Mouse (Mus musculus): ENCODE measurements around the gene Sh3gl3.

Gene Sh3gl3

GRCm38 (mm10) chr7:82293441-82293840 lies 119.8 kb downstream of the Sh3gl3 start:
- DNase-seq (ENCODE audit: low spot score in 2 of 2): peak in 1 of 2 experiments; percentile 18

DNA sequence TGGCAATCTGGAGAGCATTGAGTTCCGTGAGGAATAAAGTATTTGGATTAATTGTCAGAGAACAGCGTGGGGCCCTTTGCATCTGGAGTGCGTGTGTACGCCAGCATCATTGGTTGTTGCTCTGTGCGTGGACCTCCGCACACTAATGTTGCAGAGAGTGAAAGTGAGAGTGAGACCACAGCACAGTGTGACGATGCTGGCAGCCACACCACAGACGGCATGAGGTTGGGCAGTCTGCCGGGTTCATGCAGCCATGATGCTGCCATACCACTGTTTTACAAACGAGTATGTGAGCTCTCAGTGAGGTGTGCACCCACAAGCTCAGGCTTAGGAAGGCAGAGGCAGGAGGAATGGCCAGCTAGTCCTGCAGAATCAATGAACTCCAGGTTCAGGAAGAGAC lies 120.4 kb downstream of the Sh3gl3 start:
- DNase-seq (ENCODE audit: low spot score in 2 of 2): no peak

DNA sequence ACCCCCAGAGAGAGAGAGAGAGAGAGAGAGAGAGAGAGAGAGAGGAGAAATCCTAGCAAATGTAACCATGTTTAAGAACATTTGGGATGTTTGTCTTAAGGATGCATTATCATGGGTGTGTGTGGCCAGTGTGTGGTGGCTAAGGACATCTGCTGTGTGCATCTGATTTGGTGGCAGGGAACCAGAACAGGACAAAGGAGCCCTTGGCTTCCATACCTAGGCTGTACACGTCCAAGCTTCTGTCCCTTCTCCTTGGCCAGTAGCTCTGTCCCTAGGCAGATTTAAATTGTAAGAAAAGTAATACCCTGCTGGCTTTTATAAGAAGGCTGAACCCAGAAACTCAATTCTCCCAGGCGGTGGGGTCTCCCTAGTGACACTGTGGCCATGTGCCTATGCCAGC lies 121.0 kb downstream of the Sh3gl3 start:
- DNase-seq (ENCODE audit: low spot score in 2 of 2): no peak

DNA sequence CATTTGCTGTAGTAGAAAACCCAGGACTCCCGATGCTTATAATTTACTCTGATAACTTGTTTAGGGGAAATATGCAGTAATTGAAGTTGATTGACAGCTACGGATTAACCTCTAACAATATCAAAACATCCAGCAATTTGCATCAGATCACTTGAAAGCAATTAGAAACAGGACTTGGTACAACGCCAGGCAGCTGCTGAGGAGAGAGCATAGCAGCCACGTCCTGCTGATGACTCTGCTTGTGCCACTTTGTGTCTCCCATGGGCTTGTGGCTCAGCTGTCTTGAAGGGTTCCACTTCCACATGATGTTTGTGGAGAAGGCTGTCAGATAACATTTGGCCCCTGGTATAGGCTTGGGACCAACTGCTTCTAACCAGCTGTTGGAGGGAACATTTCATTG lies 134.8 kb downstream of the Sh3gl3 start:
- no peak for DNase-seq (ENCODE audit: low spot score in 2 of 2)

- DNase-seq (ENCODE audit: low spot score in 2 of 2): no peak
Measured at GRCm38 (mm10) chr7:82318515-82318914, 144.9 kb downstream of the Sh3gl3 start.

DNA sequence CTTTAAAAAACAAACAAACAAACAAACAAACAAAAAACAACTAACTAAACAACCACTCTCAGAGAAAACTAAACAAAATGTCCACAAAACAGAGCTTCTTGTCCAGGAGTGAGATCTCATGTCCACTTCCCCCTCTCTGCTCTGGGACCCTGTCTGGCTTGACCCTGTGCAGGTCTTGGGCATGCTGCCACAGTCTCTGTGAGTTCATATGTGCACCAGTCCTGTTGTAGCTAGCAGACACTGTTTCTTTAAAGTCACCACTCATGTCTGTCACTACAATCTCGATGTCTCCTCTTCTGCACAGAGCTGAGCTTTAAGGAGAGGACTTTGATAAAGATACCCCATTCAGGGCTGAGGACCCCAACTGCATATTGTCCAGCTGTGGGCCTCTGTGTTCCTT lies 153.0 kb downstream of the Sh3gl3 start:
- DNase-seq (ENCODE audit: low spot score in 2 of 2): no peak

GRCm38 (mm10) chr7:82327201-82327600 lies 153.6 kb downstream of the Sh3gl3 start:
- DNase-seq (ENCODE audit: low spot score in 2 of 2): no peak

DNA sequence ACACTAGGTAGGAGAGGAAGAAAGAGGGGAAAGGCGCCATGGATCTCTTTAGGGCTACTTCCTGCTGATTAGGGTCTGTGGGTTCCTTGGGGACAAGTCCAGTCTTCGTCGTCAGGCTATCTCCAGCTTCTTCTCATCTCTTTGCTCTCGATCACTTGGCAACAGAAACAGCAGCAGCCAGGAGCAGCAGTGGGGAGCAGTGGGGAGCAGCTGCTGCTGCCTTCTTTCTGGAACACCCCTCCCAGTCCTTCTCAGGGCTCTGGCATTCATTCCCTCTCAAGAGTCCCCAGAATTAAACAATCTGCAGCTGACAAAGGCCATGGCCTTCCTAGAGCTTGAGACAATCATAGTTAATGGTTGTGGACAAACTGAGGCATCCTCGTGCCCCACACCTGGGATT lies 154.2 kb downstream of the Sh3gl3 start:
- no peak for DNase-seq (ENCODE audit: low spot score in 2 of 2)

GRCm38 (mm10) chr7:82329831-82330230 lies 156.2 kb downstream of the Sh3gl3 start:
- no peak for DNase-seq (ENCODE audit: low spot score in 2 of 2)

DNA sequence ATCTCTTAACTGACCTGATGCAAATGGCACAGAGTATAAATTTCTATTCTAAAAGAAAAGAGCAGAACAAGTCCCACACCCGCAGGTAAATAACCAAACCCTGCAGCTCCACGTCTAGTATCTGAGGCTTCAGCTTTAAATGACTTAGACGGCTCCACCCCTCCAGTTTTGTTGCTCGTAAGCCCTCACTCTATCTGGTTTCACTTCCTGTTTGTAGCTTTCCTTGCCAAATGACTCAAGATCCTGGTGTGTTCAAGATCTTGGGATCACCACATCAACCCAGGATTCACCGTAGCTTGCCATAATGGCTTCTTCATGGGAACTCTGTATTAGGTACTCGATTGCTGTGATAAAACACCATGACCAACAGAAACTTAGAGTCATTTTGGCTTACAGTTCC lies 157.2 kb downstream of the Sh3gl3 start:
- no peak for DNase-seq (ENCODE audit: low spot score in 2 of 2)

DNA sequence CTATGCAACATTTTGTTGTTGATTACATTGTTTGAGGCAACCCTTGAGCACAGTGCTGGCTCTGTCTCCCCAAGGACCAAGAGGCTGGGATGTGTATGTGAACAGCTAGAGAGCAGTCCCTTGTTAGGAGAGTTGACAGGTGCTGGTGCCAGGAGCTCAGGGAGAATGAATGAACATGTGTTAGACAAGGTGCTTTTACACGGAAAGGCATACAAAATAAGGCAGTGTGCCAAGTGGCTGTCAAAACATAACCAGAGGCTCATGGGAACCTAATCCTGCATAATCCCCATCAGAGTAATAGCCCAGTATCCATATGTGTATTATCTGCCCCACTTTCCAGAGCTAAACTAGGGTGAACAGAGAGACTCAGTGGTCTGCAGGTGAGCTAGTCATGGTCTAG lies 160.4 kb downstream of the Sh3gl3 start:
- no peak for DNase-seq (ENCODE audit: low spot score in 2 of 2)

- no peak for DNase-seq (ENCODE audit: low spot score in 2 of 2)
Measured at GRCm38 (mm10) chr7:82335211-82336121, 161.8 kb downstream of the Sh3gl3 start, which contains the start of gene Adamtsl3. Gene Adamtsl3, plus strand, starts transcription at chr7:82335694.

- no peak for DNase-seq (ENCODE audit: low spot score in 2 of 2)
Measured at GRCm38 (mm10) chr7:82336132-82336531, 162.5 kb downstream of the Sh3gl3 start.

DNA sequence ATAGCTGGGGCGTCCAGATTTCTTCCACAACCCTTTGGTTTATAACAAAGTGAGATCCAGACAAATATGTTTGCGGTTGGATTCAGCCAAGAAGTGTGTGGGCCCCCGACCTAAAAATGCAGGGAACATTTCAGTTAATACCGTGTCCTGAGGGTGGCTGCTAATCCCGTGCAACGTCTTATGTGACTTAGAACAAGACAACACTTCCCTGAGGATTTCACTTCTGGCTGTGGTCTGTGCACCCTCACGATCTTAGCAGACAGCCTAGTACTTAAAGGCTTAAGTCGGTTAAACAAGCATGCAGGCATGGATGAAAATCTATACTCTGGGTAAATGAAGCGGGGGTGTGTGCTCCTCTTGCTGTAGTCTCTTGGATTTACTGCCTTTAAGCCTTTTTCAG lies 164.5 kb downstream of the Sh3gl3 start:
- DNase-seq (ENCODE audit: low spot score in 2 of 2): no peak

DNA sequence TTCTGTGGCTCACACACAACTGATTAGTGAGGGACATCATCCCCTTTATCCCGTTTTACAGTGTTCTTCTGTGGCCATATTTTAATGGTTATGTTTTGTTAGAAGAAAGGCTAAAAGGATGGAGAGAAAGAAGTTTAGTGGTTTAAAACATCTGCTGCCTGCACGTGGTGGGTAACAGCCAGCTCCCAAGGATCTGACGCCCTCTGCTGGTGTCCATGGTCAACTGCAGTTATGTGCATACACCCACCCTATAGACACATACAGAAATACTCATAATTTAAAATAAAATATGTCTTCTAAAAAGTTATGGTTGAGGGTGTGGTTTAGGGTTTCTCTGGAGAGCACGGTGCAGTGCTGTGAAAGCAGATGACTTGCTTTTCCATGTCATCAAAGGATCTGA lies 164.9 kb downstream of the Sh3gl3 start:
- no peak for DNase-seq (ENCODE audit: low spot score in 2 of 2)

GRCm38 (mm10) chr7:82339214-82339613 lies 165.6 kb downstream of the Sh3gl3 start:
- no peak for DNase-seq (ENCODE audit: low spot score in 2 of 2)

GRCm38 (mm10) chr7:82341476-82341875 lies 167.8 kb downstream of the Sh3gl3 start:
- no peak for DNase-seq (ENCODE audit: low spot score in 2 of 2)

DNA sequence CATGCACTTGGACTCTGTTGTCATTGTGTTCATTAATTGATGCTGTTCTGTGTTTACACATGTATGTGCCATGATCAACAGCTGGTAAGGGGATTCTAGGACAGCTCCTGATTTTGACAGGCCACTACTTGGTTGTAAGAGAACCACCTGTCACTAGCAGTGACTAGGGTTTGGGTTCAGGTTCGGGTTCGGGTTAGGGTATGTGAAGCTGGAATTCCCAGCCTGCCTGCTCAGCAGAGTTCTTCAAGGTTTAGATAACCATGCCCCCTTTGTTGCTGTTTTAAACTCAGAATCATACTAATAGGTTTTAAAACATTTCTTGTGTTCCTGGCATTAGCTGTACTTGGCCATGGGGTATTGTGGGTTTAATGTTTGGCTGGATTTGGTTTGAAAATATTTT lies 173.1 kb downstream of the Sh3gl3 start:
- no peak for DNase-seq (ENCODE audit: low spot score in 2 of 2)

DNA sequence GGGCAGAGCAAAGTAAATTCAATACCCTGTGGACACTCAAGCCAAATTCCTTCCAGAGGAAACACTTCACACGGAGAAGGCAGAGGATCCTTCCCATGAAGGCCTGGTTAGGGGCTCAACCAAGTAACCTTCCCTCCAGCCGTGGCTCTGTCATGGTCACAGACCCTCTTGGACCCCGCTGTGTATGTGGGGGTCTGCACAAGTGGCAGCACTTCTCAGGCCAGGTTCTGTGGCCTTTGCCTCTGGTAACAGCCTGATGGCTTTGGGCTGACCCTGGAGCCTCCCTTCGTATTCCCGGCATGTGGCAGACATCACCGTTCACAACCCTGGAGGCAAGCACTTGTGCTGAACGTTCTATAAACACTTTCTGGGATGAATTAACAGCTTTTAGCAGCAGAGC lies 176.2 kb downstream of the Sh3gl3 start:
- no peak for DNase-seq (ENCODE audit: low spot score in 2 of 2)

GRCm38 (mm10) chr7:82350421-82350820 lies 176.8 kb downstream of the Sh3gl3 start:
- DNase-seq (ENCODE audit: low spot score in 2 of 2): no peak
